Mouse (Mus musculus) neutrophil, adult 5-6 weeks (primary cell): ENCODE measurements around the gene Usf2. TPM values are rescaled to one million over a fixed set of nuclear protein-coding genes. Genes with fewer than 3 reads are reported as not detected.
"Not testable (repeated sequence)": the region's sequence is repeated elsewhere in the genome, so short reads cannot be mapped to it uniquely, and the experiment has no call there.

Source experiments
- ATAC-seq: fragments of 151-379, 151-347 bp; 2 replicates; pipeline ENCODE4 v1.8.0; 2017; ENCODE audit warnings: mild to moderate bottlenecking, moderate TSS enrichment; ENCODE audit not compliant: insufficient number of reproducible peaks, poor library complexity, low FRiP score, severe bottlenecking; ENCODE audit errors: extremely low read depth
- total RNA-seq: library from RNA; stranded (forward); fragments of 200-1000 nt; gene quantifications from 2 replicates; pipeline ENCODE4 v1.2.3, GENCODE M21; 2017

Gene Usf2
- total RNA-seq, 1 experiment from 2014 or later = 186 TPM

DNA sequence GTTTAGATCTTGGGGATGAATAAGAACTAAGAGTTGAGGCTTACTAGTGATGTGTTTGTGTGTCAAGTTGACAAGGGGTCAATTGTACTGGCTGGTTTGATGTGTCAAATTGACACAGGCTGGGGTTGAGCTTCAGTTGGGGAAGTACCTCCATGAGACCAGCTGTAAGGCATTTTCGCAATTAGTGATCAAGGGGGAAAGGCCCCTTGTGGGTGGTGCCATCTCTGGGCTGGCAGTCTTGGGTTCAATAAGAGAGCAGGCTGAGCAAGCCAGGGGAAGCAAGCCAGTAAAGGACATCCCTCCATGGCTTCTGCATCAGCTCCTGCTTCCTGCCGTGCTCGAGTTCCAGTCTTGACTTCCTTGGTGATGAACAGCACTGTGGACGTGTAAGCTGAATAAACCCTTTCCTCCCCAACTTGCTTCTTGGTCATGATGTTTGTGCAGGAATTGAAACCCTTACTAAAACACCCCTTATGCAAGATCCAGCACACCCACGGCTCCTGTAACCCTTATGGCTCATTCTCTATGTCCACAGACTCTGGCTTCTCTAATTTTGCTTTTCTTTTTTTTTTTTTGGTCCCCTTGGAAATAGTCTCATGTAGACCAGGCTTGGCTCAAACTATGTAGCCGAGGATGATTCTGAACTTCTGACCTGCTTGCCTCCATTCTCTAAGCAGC lies 21.0 kb downstream of the Usf2 start:
- not testable (repeated sequence) for ATAC-seq

DNA sequence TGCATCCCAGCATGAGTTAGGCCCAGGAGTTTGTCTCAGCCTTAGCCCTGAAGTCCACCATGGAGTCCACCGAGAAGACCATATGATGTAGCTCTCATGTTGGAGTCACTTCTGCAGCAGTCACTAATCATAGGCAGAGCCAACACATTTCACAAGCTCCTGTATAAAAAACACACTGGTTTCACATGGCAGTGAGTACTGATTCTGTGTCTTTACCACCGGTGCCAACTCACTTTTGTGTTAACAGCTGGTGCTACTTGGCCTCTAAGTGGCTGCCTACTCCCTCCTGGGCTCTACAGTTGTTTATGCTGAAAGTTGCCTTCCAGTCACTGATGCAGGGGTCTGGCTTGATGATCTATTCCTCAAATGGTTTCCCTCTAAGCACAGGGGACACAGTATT lies 32.0 kb downstream of the Usf2 start, which contains the start of gene Hamp2:
TSS of gene Hamp2 (minus strand) at position 101 of the 400 bp plus-strand sequence.
- not testable (repeated sequence) for ATAC-seq

DNA sequence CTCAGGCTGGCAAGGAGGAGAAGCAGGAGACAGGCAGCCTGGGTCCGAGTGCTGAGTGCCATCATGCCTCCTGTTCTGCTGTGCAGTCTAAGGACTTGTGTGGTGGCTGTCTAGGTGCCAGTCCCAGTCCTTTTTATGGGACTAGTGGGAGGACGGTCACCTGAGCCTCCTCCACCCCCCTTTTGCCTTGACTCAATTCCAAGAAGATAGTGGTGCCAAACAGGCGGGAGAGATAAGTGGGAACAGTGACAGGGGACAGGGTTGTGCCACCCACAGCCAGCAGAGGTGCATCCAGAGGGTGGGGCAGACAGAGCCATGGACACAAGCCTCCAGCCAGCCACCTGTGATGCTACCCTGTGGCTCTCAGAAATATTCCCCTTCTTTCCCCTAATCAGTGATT lies 32.5 kb downstream of the Usf2 start:
- no peak for ATAC-seq

DNA sequence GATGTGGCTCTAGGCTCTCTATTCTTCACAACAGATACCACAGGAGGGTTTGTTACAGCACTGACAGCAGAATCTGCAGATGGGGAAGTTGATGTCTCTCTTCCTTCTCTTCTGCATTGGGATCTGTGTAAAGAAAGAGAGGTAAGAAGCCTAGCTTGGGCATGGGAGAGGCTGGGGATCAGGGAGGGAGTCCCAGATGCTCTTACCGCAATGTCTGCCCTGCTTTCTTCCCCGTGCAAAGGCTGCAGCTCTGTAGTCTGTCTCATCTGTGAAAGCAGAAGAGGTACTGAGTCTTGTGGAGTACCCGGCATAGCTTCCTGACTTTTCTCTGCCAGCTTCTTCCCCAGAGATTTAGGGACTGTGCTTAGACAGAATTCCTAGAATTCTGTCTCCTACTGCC lies 34.1 kb downstream of the Usf2 start:
- ATAC-seq = not testable (repeated sequence)

DNA sequence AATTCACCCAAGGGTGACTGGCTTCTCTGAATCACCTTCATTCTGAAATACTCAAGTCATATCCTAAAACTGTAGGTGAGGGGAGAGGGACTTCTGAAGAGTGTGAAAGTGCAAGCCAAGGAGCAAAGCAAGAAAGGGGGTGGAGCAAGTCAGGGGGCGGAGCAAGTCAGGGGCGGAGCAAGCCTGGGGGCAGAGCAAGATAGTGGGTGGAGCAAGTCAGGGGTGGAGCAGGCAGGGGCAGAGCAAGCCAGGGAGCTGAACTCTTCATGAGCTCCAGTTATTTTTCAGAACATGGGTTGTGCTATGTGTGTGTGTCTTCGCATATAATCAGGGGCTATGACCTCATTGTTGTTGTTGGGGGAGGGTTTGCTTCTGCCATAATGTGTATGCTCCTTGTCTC lies 36.4 kb downstream of the Usf2 start:
- no peak for ATAC-seq

DNA sequence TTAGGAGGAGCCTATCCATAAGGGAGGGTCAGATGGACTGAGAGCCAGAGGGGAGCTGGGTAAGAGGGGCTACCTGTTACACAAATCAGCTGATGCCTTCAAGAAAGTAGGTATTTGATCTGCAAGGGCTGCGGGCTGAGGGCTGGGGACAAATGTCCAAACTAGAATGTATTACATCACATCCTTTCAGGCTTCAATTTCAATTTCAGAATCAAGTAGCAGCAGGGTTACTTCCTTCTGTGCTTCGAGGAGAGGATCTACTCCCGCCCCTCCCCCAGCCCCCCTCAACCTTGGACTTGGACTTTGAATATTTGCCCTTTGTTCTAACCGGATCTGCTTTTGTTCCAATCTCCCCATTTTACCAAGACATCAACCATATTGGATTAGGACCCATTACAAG lies 39.4 kb downstream of the Usf2 start:
- no peak for ATAC-seq

DNA sequence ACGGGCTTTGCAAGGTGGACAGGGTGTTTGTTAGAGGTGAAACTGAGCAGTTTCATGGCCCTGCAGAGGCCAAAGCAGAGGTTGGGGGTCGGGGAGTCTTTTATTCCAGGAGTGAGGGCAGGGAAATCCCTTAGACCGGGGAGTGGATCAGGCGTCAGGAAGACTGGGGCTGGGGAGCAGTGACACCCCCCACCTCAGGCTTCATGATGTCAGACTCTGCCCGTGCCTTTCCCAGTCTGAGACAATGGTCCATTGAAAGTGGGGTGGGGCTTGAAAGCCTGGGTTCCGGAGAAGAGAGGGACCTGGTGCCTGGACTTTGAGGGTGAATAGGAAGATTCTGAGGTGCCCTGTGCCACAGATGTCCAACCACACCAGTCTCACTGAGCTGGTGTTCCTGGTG lies 39.9 kb downstream of the Usf2 start:
- no peak for ATAC-seq

DNA sequence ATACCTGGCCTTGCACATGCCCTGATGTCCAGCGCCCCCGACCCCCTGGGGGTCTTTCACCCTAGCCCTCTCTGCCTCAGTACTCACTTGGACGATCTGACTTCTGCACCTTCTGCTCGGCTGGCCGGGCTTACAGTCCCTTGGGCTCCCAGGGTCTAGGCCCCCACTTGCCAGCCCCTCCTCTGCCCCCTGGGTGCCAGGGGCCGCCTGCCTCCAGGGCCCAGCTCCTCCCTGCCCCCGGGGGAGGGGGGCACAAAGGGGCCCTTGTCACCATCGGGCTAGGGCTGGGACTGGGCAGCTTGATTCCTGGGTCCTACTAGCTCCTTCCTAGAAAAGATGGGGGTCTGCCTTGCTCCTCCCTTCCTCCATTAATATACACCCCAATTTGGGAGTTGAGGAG lies 41.9 kb downstream of the Usf2 start, which contains the start of gene Mag:
TSS of gene Mag (minus strand) at position 142 of the 400 bp plus-strand sequence.
- no peak for ATAC-seq

DNA sequence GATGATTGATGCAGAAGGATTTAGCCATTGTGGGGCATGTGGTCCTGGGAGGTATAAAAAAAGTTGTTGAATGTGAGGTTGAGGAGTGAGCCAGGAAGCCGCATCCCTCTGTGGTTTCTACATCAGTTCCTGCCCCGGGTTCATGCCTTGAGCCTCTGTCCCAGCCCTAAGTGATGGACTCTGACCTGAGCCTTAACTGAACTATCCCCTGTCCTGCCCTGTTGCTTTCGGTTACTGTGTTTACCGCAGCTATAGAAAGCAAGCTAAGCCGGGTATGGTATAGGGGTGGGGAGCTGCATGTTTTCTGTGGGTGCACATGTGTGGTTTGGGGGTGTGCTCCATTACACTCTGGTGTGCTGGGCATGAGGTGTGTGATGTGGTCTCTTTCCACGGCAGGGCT lies 46.8 kb downstream of the Usf2 start:
- ATAC-seq = no peak

DNA sequence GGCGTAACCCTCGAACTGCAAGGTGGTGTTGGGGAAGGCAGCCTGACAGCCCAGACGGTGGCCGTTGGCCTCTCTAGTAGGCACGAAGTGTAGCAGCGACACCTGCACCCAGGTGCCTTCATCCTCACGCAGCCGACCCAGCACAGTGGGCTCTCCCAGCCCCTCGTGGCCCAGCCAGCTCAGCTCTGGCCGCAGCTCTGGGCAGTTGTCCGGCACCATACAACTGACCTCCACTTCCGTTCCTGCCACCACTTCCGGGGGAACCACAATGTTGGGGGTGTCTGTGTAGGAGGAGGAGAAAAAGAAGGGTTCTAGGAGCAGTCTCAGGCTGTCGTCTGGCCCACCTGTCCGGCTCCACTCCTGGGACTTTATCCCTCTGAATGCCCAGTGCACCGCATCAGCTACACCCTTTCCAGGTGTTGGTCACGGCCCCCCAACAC lies 47.6 kb downstream of the Usf2 start:
- ATAC-seq = no peak; the same call in 1 of the 2 replicates

DNA sequence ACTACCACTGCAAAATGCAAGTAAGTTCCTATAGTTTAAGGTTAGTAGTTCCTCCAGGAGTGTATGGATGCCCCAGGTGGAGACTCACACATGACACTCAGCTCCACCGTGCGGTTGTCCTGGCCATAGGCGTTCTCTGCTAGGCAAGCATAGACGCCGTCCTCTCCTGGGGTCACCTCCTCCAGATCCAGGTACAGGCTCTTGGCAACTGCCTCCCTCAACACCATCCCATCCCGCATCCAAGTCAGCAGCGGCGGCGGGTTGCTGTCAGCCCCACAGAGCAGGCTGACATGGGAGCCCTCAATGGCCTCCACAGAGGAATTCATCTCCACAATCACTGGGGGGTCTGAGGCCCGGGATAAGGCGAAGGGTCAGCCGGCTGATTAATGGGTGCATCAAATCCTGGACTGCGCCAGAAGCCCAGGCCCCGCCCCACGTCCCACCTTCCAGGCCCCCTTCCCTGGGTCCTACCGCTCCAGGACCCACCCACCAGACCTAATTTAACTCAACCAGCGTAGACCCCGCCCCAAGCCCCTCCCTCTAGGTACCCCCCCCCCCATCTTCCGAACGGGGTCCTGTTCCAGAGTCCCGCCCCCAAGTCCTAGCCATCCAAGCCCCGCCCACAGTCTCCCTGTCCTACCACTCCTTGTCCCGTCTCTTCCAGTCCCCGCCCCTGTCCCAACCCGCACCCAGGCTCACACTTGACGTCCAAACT lies 48.2 kb downstream of the Usf2 start:
- no peak for ATAC-seq

DNA sequence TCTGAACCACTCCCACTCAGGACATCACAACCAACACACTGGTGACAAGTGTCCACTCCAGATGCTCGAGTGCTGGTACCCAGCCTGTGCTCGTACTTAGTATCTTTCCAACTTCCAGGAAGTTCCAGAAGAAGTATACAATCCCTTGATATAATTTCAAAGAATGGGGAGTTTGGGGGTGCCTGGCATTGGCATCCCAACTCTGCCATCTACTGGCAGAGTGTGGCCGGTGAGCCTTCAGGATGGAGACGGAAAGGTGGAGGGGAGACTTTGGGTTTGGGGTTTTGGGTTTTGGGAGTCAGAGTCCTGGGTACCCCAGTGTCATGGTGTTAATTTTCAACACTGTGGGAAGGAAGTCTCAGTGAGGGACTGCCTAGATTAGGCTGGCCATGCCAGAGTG lies 52.6 kb downstream of the Usf2 start:
- peak; percentile 57; the same call in 1 of the 2 replicates for ATAC-seq

Other genes with a start within 250 kb of the Usf2 start
- 0.58 TPM in 1 of 2 replicates, not detected in the other for gene Atp4a, start 244.6 kb downstream of the Usf2 start, total RNA-seq
- gene Tmem147, start 227.3 kb downstream of the Usf2 start, total RNA-seq = 8.3 and 15.1 TPM in 2 replicates
- not detected in 2 replicates for gene Gapdhs, start 213.1 kb downstream of the Usf2 start, total RNA-seq
- 2.0 and 5.8 TPM in 2 replicates for gene Sbsn, start 205.3 kb downstream of the Usf2 start, total RNA-seq
- not detected in 2 replicates for gene Dmkn, start 193.0 kb downstream of the Usf2 start, total RNA-seq
- not detected in 2 replicates for gene Krtdap, start 168.9 kb downstream of the Usf2 start, total RNA-seq
- 0.35 and 0.37 TPM in 2 replicates for gene Ffar2, start 133.0 kb downstream of the Usf2 start, total RNA-seq
- 0.70 and 0.98 TPM in 2 replicates for gene Ffar3, start 100.6 kb downstream of the Usf2 start, total RNA-seq
- gene Ffar1, start 95.2 kb downstream of the Usf2 start, total RNA-seq = 25.6 and 25.8 TPM in 2 replicates
- gene Cd22, start 76.5 kb downstream of the Usf2 start, total RNA-seq = 493 and 656 TPM in 2 replicates
- 0.49 and 0.70 TPM in 2 replicates for gene Mag, start 41.9 kb downstream of the Usf2 start, total RNA-seq
- not detected in 2 replicates for gene Hamp2, start 32.1 kb downstream of the Usf2 start, total RNA-seq
- gene Hamp, start 12.8 kb downstream of the Usf2 start, total RNA-seq = not detected in 2 replicates
- 1.4 and 1.5 TPM in 2 replicates for gene Lsr, start 16.7 kb upstream of the Usf2 start, total RNA-seq
- gene Fam187b, start 17.0 kb upstream of the Usf2 start, total RNA-seq = 0.86 and 1.4 TPM in 2 replicates
- gene Fxyd5, start 85.7 kb upstream of the Usf2 start, total RNA-seq = 1,836 and 1,901 TPM in 2 replicates
- gene Fxyd7, start 94.7 kb upstream of the Usf2 start, total RNA-seq = 0.86 and 2.0 TPM in 2 replicates
- not detected in 2 replicates for gene Fxyd1, start 100.4 kb upstream of the Usf2 start, total RNA-seq
- gene Lgi4, start 102.5 kb upstream of the Usf2 start, total RNA-seq = 0.12 and 1.1 TPM in 2 replicates
- gene Fxyd3, start 119.9 kb upstream of the Usf2 start, total RNA-seq = not detected in 2 replicates
- 1.2 TPM in 1 of 2 replicates, not detected in the other for gene Hpn, start 158.5 kb upstream of the Usf2 start, total RNA-seq
- 2.0 TPM in 1 of 2 replicates, not detected in the other for gene Scn1b, start 170.2 kb upstream of the Usf2 start, total RNA-seq
- 187 and 202 TPM in 2 replicates for gene Gramd1a, start 199.1 kb upstream of the Usf2 start, total RNA-seq